Mouse (Mus musculus) embryo, embryonic 10 days (tissue): ENCODE data around the gene Ugt1a6b.

Experiments used
- DNase-seq: peaks from one replicate; pipeline ENCODE4 v3.0.0-alpha.2; 2015; ENCODE audit warnings: low spot score

Ugt1a6b gene

DNA sequence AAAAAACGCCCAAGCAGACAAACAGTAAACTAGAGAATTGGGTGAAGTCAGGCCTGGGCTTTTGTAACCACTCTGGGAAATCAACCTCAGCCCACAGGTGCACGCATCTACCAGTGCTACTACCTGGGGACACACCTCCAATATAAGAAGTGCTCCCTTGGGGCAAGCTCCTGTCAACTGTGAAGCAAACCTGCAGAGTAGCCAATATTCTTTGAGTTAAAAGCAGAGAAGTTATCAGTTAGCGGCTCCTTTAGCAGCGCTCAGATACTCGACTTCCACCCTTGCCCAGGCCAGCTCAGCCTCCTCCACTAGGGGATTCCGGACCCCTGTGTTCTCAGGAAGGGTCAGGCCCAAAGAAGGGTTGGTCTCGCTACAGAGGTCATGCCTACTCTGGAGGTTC lies 158.7 kb downstream of the Ugt1a6b start:
- DNase-seq: no peak

DNA sequence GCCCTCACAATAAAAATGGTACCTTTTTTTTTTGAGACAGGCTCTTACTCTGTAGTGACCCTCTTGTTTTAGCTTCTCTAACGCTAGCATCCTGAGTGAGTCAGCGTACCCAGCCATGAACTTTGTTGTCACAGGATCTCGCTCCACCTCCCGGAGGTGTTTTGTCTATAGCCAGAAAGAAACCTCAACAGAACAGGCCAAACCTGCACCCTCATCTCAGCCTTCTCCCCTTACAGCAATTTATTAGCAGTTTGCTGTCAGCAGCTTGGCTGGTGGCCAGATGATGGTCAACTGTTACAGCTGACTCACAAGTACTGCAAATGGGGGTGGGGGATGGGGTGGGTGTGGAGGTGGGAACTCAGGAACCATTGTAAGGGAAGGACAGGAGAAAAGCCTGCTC lies 159.2 kb downstream of the Ugt1a6b start:
- DNase-seq: no peak

DNA sequence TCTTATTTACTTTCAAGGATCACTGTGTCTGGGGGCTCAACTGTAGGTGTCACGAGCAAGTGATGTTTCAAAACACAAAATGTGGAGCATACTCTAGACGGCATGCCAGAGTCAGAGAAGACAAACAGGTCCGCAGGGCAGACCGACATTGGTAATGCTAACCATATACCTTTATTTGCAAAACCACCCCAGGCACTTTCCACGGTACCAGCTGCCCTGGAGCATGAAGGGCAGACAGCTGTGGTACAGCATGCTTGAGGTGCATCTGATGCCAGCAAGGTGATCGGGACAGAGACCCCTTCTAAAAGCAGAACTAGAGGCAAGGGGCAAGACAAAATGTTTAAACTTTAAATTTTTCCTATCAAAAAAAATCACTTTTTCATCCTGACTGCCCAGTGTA lies 159.9 kb downstream of the Ugt1a6b start:
- no peak for DNase-seq

DNA sequence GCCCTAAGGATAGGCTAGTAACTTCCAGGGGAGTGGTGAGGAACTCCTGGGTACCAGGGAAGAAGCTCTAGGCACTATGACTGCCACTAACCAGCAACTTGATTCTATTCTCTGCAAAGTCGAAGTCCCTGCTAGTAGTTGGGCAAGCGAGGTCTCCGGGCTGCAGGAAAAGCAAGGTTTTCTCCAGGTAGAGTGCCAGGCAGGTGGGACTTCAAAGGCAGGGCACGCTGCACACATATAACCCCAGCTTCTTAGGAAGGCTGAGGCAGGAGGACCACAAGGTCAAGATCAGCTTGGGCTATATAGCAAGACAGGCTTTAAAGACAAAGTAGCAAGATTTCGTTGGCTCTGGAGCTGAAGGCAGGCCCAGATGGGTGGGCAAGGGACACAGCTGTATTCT lies 160.7 kb downstream of the Ugt1a6b start:
- no peak for DNase-seq

DNA sequence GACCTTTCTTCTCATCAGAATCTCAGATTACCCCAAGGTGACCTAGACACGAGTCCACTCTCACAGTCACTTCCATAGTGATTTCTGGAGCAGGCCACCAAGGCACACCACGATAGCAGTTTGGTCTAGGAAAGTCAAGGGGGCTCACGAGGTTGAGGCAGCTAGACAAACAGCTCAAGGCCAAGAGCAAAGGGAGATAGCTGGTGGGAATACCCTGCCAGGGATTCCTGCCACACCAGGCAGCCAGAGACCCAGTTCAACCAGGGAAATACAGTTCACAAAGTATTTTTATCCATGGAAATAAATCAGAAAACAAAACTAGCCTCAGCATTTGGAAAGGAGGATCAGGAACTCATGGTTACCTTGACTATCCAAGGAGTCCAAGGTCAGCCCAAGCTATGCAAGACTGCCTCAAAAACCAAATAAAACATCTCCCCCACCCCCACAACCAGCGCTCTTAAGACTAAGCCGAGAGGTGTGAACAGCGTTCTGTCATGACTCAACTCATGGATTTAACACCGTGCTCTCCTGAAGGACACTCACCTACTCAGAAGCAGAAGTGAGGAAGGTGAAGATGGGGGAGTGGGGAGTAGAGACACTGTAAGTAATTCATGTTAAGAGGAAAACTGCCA lies 161.3 kb downstream of the Ugt1a6b start:
- DNase-seq: no peak

DNA sequence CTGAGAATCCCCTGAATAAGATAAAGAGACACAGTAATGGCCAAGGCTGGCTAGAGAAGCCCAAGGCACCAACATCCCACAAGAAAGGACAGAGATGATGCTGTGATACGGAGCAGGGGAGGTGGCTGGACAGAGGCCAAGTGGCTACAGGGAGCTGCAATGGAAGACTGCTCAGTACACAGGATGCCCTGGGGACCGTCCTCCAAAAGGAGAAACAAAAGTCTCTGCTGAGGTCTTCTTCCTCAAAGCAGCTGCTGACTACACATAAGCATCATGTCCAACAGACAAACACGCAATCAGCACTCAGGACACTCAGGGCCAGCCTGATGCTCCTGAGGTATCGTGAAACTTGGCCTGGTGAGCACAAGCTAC lies 161.8 kb downstream of the Ugt1a6b start:
- DNase-seq: no peak

DNA sequence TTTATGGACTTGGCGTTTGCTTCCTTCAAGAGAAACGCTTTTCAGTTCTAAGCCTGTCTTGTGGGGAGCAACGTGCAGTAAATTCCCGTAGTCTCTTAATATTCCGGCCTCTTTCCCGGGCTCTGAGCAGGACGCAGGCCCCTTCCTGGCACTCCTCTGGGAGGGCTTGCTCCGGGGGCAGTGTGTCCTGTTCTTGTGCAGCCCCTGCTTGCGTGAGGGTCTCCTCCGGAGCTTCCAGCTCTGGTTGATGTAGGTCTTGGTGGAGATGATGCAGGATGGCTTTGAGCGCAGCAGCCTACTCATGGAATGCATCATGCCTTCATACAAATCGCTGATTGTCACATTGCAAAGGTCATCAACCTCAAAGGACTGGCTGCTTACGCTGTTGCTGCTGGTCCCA lies 163.1 kb downstream of the Ugt1a6b start:
- DNase-seq: no peak

DNA sequence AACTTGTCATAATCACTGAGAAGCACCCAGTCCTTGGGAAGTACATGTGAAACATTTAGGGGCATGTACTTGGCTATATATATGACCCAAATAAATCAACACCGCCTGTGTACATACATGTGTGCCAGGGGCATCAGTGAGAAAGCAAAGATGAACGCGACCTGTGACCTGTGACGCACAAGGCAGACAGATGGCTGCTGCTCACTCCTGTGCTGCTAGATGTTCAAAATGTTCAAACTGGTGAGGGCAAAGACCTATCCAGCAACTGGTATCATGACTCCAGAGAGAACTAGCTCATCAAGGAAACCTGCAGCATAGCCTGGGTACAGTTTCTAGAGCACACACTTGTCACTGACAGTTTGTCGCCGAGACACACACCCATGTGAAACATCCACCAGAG lies 164.4 kb downstream of the Ugt1a6b start:
- no peak for DNase-seq

DNA sequence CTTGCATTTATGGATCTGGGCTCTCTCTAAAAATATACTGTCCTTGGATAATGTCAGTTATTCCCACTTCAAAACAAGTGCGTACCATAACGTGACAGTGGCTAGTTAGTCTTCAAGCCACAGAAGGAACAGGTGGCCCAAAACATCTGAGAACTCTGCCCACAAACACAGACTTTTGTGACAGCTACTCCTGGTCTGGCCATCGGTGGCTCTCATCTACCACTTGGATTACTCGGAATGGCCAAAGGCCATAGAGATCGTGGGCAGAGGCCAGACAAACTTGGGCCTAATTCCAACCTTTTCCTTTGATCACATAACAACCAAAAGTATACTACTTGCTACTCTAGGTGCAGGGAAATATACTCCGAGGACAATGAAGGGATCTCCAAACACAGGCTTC lies 165.0 kb downstream of the Ugt1a6b start:
- DNase-seq: no peak
